Mouse (Mus musculus) right cerebral cortex, adult 18-20 months (tissue): ENCODE results near the gene Mst1r.
A peak's percentile ranks its signal among the peaks of the same experiment; 100 is the strongest.

Source experiments
- DNase-seq: peaks from one replicate; pipeline ENCODE4 v3.0.0; 2022; ENCODE audit warnings: mixed read lengths

Mst1r gene

DNA sequence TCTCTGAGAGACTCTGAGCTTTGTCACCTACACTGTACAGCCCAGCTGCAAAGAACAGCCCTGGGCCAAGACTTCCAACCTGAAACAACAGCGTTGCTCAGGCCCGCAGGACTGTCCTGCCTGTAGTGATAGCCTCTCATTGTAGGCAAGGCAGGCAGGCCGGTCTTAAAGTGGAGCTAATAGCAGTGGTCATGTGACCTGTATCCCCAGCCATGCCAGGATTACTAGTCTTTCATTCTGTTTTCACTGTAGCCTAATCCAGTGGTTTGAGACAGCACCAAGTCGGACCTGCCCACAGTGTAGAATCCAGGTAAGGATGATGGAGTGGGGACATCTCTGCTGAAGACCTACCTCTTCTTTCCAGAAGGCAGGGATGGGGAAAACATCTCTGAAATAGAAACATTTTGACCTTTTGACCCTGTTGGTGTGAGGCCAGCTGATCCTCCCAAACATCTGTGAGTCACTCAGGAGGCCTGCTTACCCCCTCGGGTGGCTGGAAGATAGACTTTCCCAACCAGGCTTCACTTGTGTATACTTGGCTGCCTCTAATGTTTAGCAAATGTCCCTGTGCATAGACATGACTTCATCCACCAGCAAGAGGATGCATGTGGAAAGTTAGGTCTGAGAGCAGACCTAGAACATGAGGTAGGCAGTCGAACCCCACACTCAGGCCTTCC is 49.1 kb downstream of the Mst1r start:
- no peak for DNase-seq

GRCm38 (mm10) chr9:107957141-107957540 is 50.5 kb downstream of the Mst1r start:
- DNase-seq = no peak

DNA sequence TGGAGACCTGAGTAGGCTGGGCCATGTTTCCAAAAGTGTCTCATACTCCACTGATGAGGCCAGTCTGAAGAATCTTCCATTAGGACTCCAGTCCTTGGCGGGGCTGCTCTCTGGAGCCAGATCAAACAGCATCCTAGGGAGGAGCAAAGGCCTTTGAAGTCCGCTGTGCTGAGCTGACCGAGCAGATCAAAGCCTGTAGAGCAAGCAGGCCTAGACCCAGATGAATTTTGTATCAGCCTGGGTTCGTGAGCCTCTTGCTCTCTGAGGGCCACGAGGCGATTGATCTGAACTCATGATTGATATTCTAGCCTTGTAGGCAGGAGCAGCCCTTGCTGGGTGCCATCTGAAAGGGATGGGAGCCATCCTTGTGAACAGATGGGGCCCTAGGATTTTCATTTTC is 53.2 kb downstream of the Mst1r start:
- no peak for DNase-seq

DNA sequence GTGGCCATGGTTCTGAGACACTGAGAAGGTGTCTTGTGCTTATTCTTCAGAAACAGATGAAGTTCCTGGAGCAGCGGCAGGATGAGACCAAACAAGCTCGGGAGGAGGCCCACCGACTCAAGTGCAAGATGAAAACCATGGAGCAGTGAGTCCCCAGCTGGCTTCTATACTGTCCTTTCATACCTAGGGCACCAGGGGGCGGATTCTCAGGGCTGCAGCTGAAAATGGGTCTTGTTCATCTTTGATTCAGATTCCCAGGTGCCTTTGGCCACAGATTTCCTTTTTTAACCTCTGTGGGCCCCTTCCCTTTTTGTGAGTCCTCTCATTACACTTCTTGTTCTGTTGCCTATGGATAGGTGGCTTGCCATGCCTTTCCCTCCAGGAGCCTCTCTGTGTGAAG is 54.3 kb downstream of the Mst1r start:
- DNase-seq = no peak

GRCm38 (mm10) chr9:107961351-107961762 is 54.7 kb downstream of the Mst1r start:
- DNase-seq = peak; percentile 94

- DNase-seq = peak; percentile 84
These were observed 55.2 kb downstream of the Mst1r start for GRCm38 (mm10) chr9:107961881-107962280.

DNA sequence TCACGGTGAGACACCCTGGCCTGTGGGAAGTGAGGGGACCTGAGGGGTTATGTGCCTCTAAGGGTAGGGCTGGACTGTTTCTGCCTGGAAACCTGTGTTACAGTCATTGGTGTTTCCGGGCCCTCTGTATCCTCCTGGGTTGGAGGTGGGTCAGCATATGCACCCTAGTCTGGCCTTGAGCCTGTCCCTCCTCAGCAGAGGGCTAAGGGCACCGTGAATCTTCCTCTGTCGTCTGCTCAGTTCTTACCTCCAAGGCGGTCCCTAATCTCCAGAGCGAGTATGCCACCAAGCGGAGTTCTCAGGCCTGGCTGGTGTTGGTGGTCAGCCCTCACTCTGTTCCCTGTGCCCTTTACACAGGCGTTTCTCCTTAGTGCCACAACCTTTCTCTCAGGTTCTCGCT is 56.2 kb downstream of the Mst1r start:
- no peak for DNase-seq

- peak; percentile 69 for DNase-seq
These were observed 57.0 kb downstream of the Mst1r start for GRCm38 (mm10) chr9:107963700-107964099.

GRCm38 (mm10) chr9:107964681-107965080 is 58.0 kb downstream of the Mst1r start:
- no peak for DNase-seq

DNA sequence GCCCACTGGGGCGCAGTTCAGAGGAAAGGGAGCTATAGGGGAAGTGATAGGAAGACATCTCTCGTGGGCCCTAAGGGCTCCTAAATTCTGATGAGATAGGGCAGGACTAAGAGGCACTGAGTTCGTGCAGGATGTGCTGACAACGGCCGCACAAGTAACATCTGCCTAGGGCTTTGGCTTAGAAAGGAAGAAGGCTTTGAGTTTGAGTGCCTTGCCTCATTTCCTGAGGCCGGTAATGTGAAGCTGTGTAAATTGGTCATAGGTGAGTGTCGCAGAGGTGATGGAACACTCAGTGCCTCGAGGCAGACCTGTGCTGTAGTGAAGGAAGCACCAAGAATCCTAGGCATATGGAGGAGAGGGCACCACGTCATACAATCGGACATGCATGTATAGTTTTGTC is 60.0 kb downstream of the Mst1r start:
- no peak for DNase-seq

DNA sequence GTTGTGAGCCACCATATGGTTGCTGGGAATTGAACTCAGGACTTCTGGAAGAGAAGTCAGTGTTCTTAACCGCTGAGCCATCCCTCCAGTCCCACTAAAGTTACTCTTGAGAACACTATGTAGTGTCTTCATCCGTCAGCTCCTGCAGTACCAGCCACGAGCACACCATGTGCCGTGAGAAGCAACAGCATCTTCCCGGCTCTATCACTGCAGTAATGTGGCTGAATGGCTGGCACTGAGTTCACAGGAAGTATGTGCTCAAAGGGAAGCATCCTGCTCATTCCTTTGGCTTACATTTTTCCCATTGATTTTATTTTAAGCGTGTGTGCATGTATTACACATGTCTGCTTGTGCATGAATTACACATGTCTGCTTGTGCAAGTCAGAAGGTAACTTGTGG is 60.8 kb downstream of the Mst1r start:
- DNase-seq = no peak

GRCm38 (mm10) chr9:107968531-107968930 is 61.9 kb downstream of the Mst1r start:
- no peak for DNase-seq
